8 mouse cellular contexts compared by ENCODE assay signal in the genomic region with DNA sequence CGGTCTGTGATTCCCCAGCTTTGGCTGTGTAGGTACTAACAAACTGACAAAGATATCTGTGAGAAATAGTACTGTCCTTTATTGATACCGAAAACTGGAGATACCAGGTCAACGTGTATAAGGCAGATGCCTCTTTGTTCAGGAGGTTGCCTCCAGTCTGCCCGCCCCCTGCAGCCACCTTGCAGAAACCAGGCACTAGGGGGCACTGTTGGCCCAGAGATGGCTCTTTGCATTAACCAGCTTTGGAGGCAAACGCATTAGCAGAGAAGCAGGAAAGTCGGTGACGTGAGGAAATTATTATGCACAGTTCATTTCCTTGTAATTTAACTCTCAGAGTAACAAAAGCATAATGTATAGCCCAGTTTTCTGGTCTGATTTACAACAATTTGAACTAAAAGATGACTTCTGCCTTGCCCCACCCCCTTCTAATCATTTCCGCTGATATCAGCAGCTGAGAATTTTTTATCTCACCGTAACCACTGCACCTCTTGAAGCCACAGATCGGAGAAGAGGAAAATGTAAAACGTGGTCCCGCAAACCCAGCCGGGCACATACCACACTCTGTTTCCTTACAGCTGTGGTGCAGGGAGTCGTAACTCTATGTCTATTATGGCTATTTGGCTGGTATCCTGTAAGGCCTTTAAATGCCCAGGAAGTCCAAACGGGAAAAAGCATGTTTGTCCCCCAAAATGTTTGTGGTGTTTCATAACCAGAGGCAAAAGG.
A peak's percentile ranks its signal among the peaks of the same experiment; 100 is the strongest.
DNase-seq lines count a peak whose midpoint lies in the region; ATAC-seq and TF ChIP-seq lines count a peak whose summit lies in the region.

No protein-coding gene starts in this region.

- TF ChIP-seq CTCF in G1E (IDR thresholded peaks at IDR 0.05; ENCODE audit: low read depth, low read length), result peak; percentile 59

- H3K4me3 ChIP-seq in G1E (ENCODE audit: low read depth, low read length), result no peak overlapping the region
- no peak overlapping the region for H3K4me3 ChIP-seq in hindbrain, embryonic 10.5 days
- peak overlapping the region; percentile 29 for H3K4me3 ChIP-seq in lung, embryonic 15.5 days

- peak overlapping the region; percentile 74 for H3K27ac ChIP-seq in hindbrain, embryonic 10.5 days
- H3K27ac ChIP-seq in lung, embryonic 15.5 days, result no peak overlapping the region

- H3K27me3 ChIP-seq in G1E (ENCODE audit: insufficient read depth, low read length), result no peaks in the 10 kb centered on the region
- peaks cover 14% of the 10 kb centered on the region; the same call in 1 of the 2 replicates for H3K27me3 ChIP-seq in hindbrain, embryonic 10.5 days (ENCODE audit: insufficient read depth, poor library complexity, severe bottlenecking)
- no peaks in the 10 kb centered on the region for H3K27me3 ChIP-seq in lung, embryonic 15.5 days

- no peak for ATAC-seq in G1E (ENCODE audit: extremely low read depth, insufficient number of reproducible peaks, low FRiP score, poor library complexity, severe bottlenecking)
- ATAC-seq in frontal cortex, adult (ENCODE audit: low TSS enrichment), result peak; percentile 97
- ATAC-seq in lung, embryonic 15.5 days (ENCODE audit: borderline replicate concordance, extremely low read depth, low FRiP score, low TSS enrichment), result 0 out of 2 replicates have a peak, but pooled peaks have one; percentile 42

- H3K4me2 ChIP-seq in lung, embryonic 15.5 days, result peak overlapping the region; percentile 62

- WGBS in hindbrain, embryonic 10.5 days, result 40% methylated on average over 15 of the region's 15 CpGs
- 7% methylated on average over 15 of the region's 15 CpGs for WGBS in lung, embryonic 15.5 days

- H3K4me1 ChIP-seq in G1E (ENCODE audit: insufficient read depth, low read depth, low read length), result no peaks in the 10 kb centered on the region
- peaks cover 37% of the 10 kb centered on the region for H3K4me1 ChIP-seq in hindbrain, embryonic 10.5 days (replicated peaks)
- H3K4me1 ChIP-seq in lung, embryonic 15.5 days, result peaks cover 5% of the 10 kb centered on the region; the same call in 1 of the 2 replicates

- no peak overlapping the region for H3K9ac ChIP-seq in lung, embryonic 15.5 days

- no peaks in the 10 kb centered on the region for H3K36me3 ChIP-seq in G1E (replicated peaks)
- H3K36me3 ChIP-seq in hindbrain, embryonic 10.5 days, result no peaks in the 10 kb centered on the region
- H3K36me3 ChIP-seq in lung, embryonic 15.5 days, result no peaks in the 10 kb centered on the region

- DNase-seq in G1E (ENCODE audit: low spot score), result peak; percentile 28
- peak; percentile 83 to 88 for DNase-seq in cerebellum, adult 18-20 months
- DNase-seq in hindbrain, embryonic 10.5 days (ENCODE audit: low spot score), result peak; percentile 93
- peak; percentile 89 for DNase-seq in layer of hippocampus, adult 9-10 months (ENCODE audit: low spot score)
- DNase-seq in ovary, postnatal 10 days (ENCODE audit: low spot score), result peak; percentile 93
- DNase-seq in thymus, postnatal 0 days (ENCODE audit: low spot score), result peak; percentile 75

- no peaks in the 10 kb centered on the region for H3K9me3 ChIP-seq in G1E (replicated peaks)
- H3K9me3 ChIP-seq in hindbrain, embryonic 10.5 days, result no peaks in the 10 kb centered on the region
- H3K9me3 ChIP-seq in lung, embryonic 15.5 days, result no peaks in the 10 kb centered on the region

Comparison
In these comparisons a context has a peak if more than half of its experiments do, and no peak if none do; other contexts are left out.
1. DNase-seq: peak in every context shown above with its lines; median percentile 93 in hindbrain, embryonic 10.5 days; 93 in ovary, postnatal 10 days; 89 in layer of hippocampus, adult 9-10 months; 86 in cerebellum, adult 18-20 months; 75 in thymus, postnatal 0 days; 28 in G1E.